Mouse (Mus musculus) CD8-positive naive resting alpha-beta T cell, adult 57 days (primary cell): Measurements from ENCODE around the gene Lonp2. TPM values are rescaled to one million over a fixed set of nuclear protein-coding genes. Genes with fewer than 3 reads are reported as not detected.

Experiments
- total RNA-seq: library from RNA; stranded (reverse); gene quantifications from one replicate; pipeline ENCODE4 v1.2.4, GENCODE M21; 2023

Gene Lonp2
- total RNA-seq, result 94.4 TPM

GRCm38 (mm10) chr8:86623911-86624731, at the start of gene Lonp2:
TSS of gene Lonp2 (plus strand) at chr8:86624043.

GRCm38 (mm10) chr8:86580458-86580857, 43.4 kb upstream of the Lonp2 start, which contains the start of gene Abcc12:
TSS of gene Abcc12 (minus strand) at chr8:86580686.

GRCm38 (mm10) chr8:86745221-86745934, 121.5 kb downstream of the Lonp2 start, which contains the start of the genes Gm10638 and Siah1a:
TSS of gene Gm10638 (plus strand) at chr8:86745699.
TSS of gene Siah1a (minus strand) at chr8:86745934.

Other genes with a start within 250 kb of the Lonp2 start
- gene Abcc12, start 43.4 kb upstream of the Lonp2 start, total RNA-seq, result not detected
- gene Gm10638, start 121.7 kb downstream of the Lonp2 start, total RNA-seq, result 3.6 TPM
- 42.4 TPM for gene Siah1a, start 121.9 kb downstream of the Lonp2 start, total RNA-seq